10 mouse cellular contexts compared by ENCODE assay signal in the genomic region with DNA sequence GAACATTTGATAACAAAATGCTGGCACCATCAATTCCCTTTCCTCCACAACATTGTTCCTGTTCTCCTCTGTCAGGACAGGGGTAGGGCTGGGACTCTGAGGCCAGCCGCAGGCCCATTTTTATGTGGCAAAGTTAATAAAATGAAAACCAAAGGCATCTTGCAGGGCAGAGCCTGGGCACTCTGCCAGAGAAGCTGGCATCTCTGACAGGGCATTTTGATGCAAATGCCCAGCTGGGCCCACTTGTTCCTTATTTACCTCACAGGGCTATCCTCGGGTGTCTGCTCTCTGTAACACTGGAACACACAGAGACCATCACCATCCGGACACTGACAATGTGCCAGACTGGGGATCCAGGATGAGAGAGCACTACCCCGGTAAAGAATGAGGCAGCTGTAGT.
DNase-seq lines count a peak whose midpoint lies in the region; ATAC-seq and TF ChIP-seq lines count a peak whose summit lies in the region.
"Had no signal": no experiment of that assay in that cellular context is flagged by ENCODE, and none has a peak within 500 bp of the region (broad histone marks: within the 10 kb centered on the region; RNA-seq: fewer than 3 reads in every experiment).

No protein-coding gene starts in this region.

- whole genome bisulfite sequencing in midbrain, embryonic 15.5 days = 53% methylated on average over 4 of the region's 4 CpGs
- WGBS in liver, postnatal 0 days (ENCODE audit: insufficient replicate concordance) = 74% methylated on average over 4 of the region's 4 CpGs

- H3K9me3 ChIP-seq in midbrain, embryonic 15.5 days = no peaks in the 10 kb centered on the region
- no peaks in the 10 kb centered on the region for H3K9me3 ChIP-seq in liver, postnatal 0 days (ENCODE audit: low read length)
- H3K9me3 ChIP-seq: lung, embryonic 15.5 days had no signal

- no peaks in the 10 kb centered on the region for H3K4me1 ChIP-seq in midbrain, embryonic 15.5 days
- H3K4me1 ChIP-seq in liver, postnatal 0 days (ENCODE audit: insufficient read depth) = no peaks in the 10 kb centered on the region
- H3K4me1 ChIP-seq: lung, embryonic 15.5 days had no signal

- TF ChIP-seq CTCF in liver, postnatal 0 days (IDR thresholded peaks at IDR 0.05; ENCODE audit: low read depth) = no peak

- H3K36me3 ChIP-seq in midbrain, embryonic 15.5 days (replicated peaks) = no peaks in the 10 kb centered on the region
- no peaks in the 10 kb centered on the region for H3K36me3 ChIP-seq in liver, postnatal 0 days (replicated peaks; ENCODE audit: insufficient read depth, low read length)
- H3K36me3 ChIP-seq: lung, embryonic 15.5 days had no signal

- H3K27me3 ChIP-seq in midbrain, embryonic 15.5 days (replicated peaks) = no peaks in the 10 kb centered on the region
- H3K27me3 ChIP-seq in liver, postnatal 0 days (ENCODE audit: insufficient read depth, low read length) = no peaks in the 10 kb centered on the region
- H3K27me3 ChIP-seq: lung, embryonic 15.5 days had no signal

- DNase-seq in cerebellum, adult 11 months = peak; percentile 8
- DNase-seq in left cerebral cortex, postnatal 10 days (ENCODE audit: extremely low spot score in 1 of 2, low spot score in 2 of 2) = peak; percentile 23 to 44
- DNase-seq in left cerebral cortex, postnatal 36 days (ENCODE audit: low spot score in 2 of 2) = no peak
- peak; percentile 18 for DNase-seq in cerebellum, adult 9-10 months
- no peak for DNase-seq in urinary bladder, postnatal 14 days (ENCODE audit: low spot score)
- DNase-seq in liver, postnatal 0 days = no peak
- DNase-seq: gastrocnemius, adult 2 months had no signal

- H3K4me3 ChIP-seq in midbrain, embryonic 15.5 days = no peak overlapping the region
- no peak overlapping the region for H3K4me3 ChIP-seq in liver, postnatal 0 days (ENCODE audit: low read depth, low read length)
- H3K4me3 ChIP-seq: gastrocnemius, adult 2 months; lung, embryonic 15.5 days had no signal

- no peak for ATAC-seq in cerebellum, adult (ENCODE audit: insufficient number of reproducible peaks, low FRiP score, low TSS enrichment)
- peak; percentile 85 for ATAC-seq in midbrain, embryonic 15.5 days (replicated peaks)
- ATAC-seq in liver, postnatal 0 days = no peak

- H3K4me2 ChIP-seq in midbrain, embryonic 15.5 days = no peak overlapping the region
- H3K4me2 ChIP-seq in liver, postnatal 0 days (ENCODE audit: low read depth, low read length) = no peak overlapping the region
- H3K4me2 ChIP-seq: lung, embryonic 15.5 days had no signal

- H3K27ac ChIP-seq in midbrain, embryonic 15.5 days = no peak overlapping the region
- no peak overlapping the region for H3K27ac ChIP-seq in liver, postnatal 0 days (ENCODE audit: low read depth)
- H3K27ac ChIP-seq: gastrocnemius, adult 2 months; lung, embryonic 15.5 days had no signal

- no peak overlapping the region for H3K9ac ChIP-seq in midbrain, embryonic 15.5 days
- H3K9ac ChIP-seq in liver, postnatal 0 days (replicated peaks) = no peak overlapping the region
- H3K9ac ChIP-seq: lung, embryonic 15.5 days had no signal

- TF ChIP-seq EP300 in liver, postnatal 0 days (IDR thresholded peaks at IDR 0.05; ENCODE audit: low read depth) = no peak

- intact Hi-C loops in left cerebral cortex, postnatal 10 days (cut with DNase I) = no loop called here
- intact Hi-C loops in left cerebral cortex, postnatal 36 days (cut with DNase I) = no loop called here

Comparison
In these comparisons a context has a peak if more than half of its experiments do, and no peak if none do; other contexts are left out.
1. DNase-seq: peak in cerebellum, adult 11 months (single experiment), left cerebral cortex, postnatal 10 days (2 of 2) and cerebellum, adult 9-10 months (single experiment); none in left cerebral cortex, postnatal 36 days (0 of 2), urinary bladder, postnatal 14 days (single experiment) and liver, postnatal 0 days (single experiment).